Mouse (Mus musculus) T-cell, adult 66 days (primary cell): ENCODE results near the gene Ccdc62. TPM values are rescaled to one million over a fixed set of nuclear protein-coding genes. Genes with fewer than 3 reads are reported as not detected.

Source experiments
- total RNA-seq, 2 experiments: library from RNA; stranded (reverse); gene quantifications; 3 replicates in 1 of 2; 4 replicates in 1 of 2; pipeline ENCODE4 v1.2.4; 2023

Gene Ccdc62
- 1 to 10 TPM; 4.3 to 5.2 TPM for total RNA-seq

DNA sequence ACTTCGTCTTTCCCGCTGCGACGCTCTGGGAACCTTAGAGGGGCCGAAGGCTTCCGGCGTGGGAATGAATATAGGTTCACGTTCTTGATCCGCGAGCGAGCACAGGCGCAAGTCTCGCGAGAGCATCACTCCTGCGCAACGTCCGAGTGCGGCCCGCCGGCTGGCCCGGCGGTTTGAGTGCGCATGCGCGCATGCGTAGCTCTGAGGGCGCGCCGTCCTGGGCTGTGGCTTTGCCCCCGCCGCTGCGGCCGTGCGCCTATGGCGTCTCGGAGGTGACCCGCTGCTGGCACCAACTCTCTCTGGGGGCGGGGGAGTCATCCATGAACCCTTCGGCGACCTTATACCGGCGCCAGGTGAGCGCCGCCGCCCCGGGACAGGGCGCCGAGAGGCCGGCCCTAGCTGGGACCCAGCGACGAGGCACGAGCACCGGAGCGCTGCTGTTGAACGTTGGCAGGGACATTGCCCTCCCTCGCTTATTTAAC lies at the start of gene Ccdc62:
Ccdc62 (plus strand) TSS at position 172 of the 482 bp plus-strand sequence.

DNA sequence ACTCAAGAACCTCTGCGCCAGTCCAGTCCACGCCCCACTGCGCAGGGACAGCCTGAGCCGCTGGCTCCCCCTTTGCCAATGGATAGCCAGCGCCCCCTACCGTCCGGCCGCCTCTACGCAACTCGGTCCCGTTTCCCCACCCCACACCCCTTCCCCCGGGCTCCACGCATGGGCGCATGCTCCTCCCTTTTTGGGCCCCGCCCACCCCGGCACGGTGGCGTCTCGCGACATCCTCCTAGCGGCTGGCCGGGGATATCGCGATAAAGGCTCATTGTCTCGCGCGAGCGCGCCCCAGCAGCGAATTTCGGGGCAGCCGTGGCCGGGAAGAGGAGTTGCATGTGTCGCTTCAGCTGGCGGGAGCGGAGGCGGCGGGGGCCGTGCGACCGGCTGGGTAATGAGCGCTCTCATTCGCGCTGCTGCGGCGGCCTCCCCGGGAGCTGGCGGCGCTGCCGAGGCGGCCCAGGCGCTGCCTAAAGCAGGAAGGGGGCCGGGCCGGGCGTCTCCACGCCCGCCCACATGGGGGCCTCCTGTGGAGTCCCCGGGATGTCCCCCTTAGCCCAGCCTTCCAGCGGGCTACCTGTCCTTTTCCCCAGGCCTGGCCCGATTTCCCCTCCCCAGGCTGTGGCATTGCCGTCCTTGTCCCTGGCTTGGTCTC lies 23.4 kb upstream of the Ccdc62 start, which contains the start of gene Denr:
Denr (plus strand) TSS at position 200 of the 655 bp plus-strand sequence.

DNA sequence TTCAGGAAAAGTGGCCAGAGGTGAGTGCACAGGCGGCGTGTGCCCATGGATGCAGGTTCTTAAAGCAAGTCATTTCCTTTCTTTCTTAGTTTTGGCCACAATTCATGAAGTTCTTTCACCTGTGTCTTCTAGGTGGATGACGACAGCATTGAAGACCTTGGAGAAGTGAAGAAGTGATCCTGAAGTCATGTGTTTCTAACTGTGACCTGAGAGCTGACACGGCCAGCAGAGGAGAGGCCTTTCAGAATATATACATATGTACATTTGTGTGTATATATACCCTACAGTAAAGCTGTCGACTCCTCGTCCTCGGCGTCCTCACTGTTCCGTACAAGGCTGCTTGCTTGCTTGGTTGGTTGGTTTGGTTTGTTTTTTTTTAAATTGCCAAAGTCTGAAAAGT lies 3.4 kb upstream of the Ccdc62 start, which contains the start of gene Gm43518:
Gm43518 (plus strand) TSS at position 301 of the 400 bp plus-strand sequence.

DNA sequence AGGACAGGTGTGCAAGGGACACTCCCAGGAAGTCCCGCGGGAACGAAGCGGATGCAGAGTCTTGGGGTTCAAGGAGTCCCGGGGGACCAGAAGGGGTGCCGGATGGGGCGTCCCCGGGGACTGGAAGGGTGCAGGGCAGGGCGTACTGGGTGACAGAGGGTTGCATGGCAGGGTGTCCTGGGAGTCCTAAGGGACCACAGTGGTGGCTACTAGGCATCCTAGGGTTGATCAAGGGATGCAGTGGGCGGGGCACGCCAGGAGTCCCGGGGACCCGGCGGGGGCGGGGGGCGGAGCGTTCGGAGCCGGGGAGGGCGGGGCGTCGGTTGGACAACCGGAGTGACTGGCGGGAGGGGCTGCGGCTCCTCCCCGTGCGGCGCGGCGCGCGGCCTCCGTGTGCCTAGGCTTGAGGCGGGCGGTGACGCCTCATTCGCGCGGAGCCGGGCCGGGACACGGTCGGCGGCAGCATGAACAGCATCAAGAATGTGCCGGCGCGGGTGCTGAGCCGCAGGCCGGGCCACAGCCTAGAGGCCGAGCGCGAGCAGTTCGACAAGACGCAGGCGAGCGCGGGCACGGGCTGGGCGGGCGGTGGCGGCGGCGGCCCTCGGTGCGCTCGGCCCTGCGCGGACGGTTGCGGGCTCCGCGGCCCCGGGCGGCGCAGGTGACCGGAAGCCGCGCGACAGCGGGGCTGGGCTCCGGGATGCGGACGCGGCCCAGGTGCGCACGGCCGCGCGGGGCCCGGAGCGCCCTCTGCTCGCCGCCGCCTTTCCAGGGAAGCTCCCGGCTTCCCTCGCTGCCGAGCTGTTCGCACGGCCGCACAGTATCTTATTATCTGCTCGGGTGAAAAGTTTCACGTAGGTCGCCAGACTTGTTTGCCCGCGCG lies 43.1 kb downstream of the Ccdc62 start, which contains the start of gene Hip1r:
Hip1r (plus strand) TSS at position 330 of the 880 bp plus-strand sequence.

Other genes with a start within 250 kb of the Ccdc62 start
- 10 to 100 TPM; 76.2 to 90.8 TPM for gene Clip1, start 246.1 kb upstream of the Ccdc62 start, total RNA-seq
- gene Zcchc8, start 209.6 kb upstream of the Ccdc62 start, total RNA-seq: 10 to 100 TPM; 76.1 to 90.2 TPM
- gene Rsrc2, start 181.3 kb upstream of the Ccdc62 start, total RNA-seq: 100 to 1,000 TPM; 200 to 220 TPM
- 1 to 10 TPM; 3.4 to 4.6 TPM for gene Kntc1, start 181.0 kb upstream of the Ccdc62 start, total RNA-seq
- not detected for gene Hcar2, start 65.2 kb upstream of the Ccdc62 start, total RNA-seq
- gene Hcar1, start 50.7 kb upstream of the Ccdc62 start, total RNA-seq: not detected
- 10 to 100 TPM; 35.2 to 40.4 TPM for gene Denr, start 23.5 kb upstream of the Ccdc62 start, total RNA-seq
- 1 to 10 TPM in 1 of 2 experiments, not detected in 1; 1.4 TPM for gene Gm43518, start 3.3 kb upstream of the Ccdc62 start, total RNA-seq
- gene Hip1r, start 42.9 kb downstream of the Ccdc62 start, total RNA-seq: 10 to 100 TPM; 48.1 to 62.3 TPM
- 100 to 1,000 TPM; 379 to 444 TPM for gene Vps37b, start 101.6 kb downstream of the Ccdc62 start, total RNA-seq
- 10 to 100 TPM; 25.9 to 28.0 TPM for gene Abcb9, start 165.1 kb downstream of the Ccdc62 start, total RNA-seq
- 10 to 100 TPM; 21.3 to 23.0 TPM for gene Ogfod2, start 181.6 kb downstream of the Ccdc62 start, total RNA-seq
- 10 to 100 TPM; 44.3 to 50.9 TPM for gene Arl6ip4, start 185.4 kb downstream of the Ccdc62 start, total RNA-seq